Mouse (Mus musculus) liver, postnatal 0 days (tissue): ENCODE results near the gene Sdk2. TPM values are rescaled to one million over a fixed set of nuclear protein-coding genes. Genes with fewer than 3 reads are reported as not detected.

Source experiments
- ATAC-seq: fragments of 200-750 bp; cut with Nextera tagmentation; 2 replicates; pipeline ENCODE4 v1.8.0; 2017; ENCODE audit warnings: mild to moderate bottlenecking, moderate library complexity
- DNase-seq: peaks from one replicate; pipeline ENCODE4 v3.0.0-alpha.2; 2016
- H3K27ac ChIP-seq: fragments of 300-500 bp; sonication (generic); 2 replicates; pipeline ENCODE4 v1.5.1; 2014; ENCODE audit warnings: antibody characterized with exemption, moderate library complexity, mild to moderate bottlenecking, low read depth
- H3K27me3 ChIP-seq: fragments of 300-500 bp; sonication (generic); 2 replicates; pipeline ENCODE4 v1.6.1; 2014; ENCODE audit warnings: low read length, control low read depth, mixed read lengths; ENCODE audit not compliant: insufficient read depth
- H3K36me3 ChIP-seq: fragments of 300-500 bp; sonication (generic); replicated peaks from 2 replicates; pipeline ENCODE4 v1.6.1; 2014; ENCODE audit warnings: mild to moderate bottlenecking, control low read depth, low read length, moderate library complexity, mixed read lengths; ENCODE audit not compliant: insufficient read depth
- H3K4me1 ChIP-seq: fragments of 300-500 bp; sonication (generic); 2 replicates; pipeline ENCODE4 v1.6.1; 2014; ENCODE audit warnings: antibody characterized with exemption, mild to moderate bottlenecking, control low read depth; ENCODE audit not compliant: insufficient read depth
- H3K4me2 ChIP-seq: fragments of 300-500 bp; sonication (generic); 2 replicates; pipeline ENCODE4 v1.6.1; 2014; ENCODE audit warnings: low read depth, mild to moderate bottlenecking, low read length, moderate library complexity, mixed read lengths
- H3K4me3 ChIP-seq: fragments of 300-500 bp; sonication (generic); 2 replicates; pipeline ENCODE4 v1.5.1; 2014; ENCODE audit warnings: low read depth, low read length
- H3K9ac ChIP-seq: fragments of 300-500 bp; sonication (generic); replicated peaks from 2 replicates; pipeline ENCODE4 v1.6.1; 2014; ENCODE audit warnings: mild to moderate bottlenecking, moderate library complexity
- H3K9me3 ChIP-seq: fragments of 300-500 bp; sonication (generic); 2 replicates; pipeline ENCODE4 v1.6.1; 2016; ENCODE audit warnings: mild to moderate bottlenecking, control low read depth, low read length, mixed read lengths
- CTCF ChIP-seq: sonication (generic); IDR thresholded peaks from 2 replicates; pipeline ENCODE4 v1.5.1; 2016; ENCODE audit warnings: antibody characterized with exemption, low read depth
- EP300 ChIP-seq: IDR thresholded peaks from 2 replicates; pipeline ENCODE4 v1.6.1; 2016; ENCODE audit warnings: antibody characterized with exemption, low read depth, mild to moderate bottlenecking
- WGBS: fragments of 180-500 bp; shearing (Covaris S2); extraction: QIAGEN DNeasy Blood & Tissue Kit; methylation state at CpG from one replicate; pipeline ENCODE4 v1.1.7; 2014; ENCODE audit not compliant: insufficient replicate concordance; 5-methylcytosine and 5-hydroxymethylcytosine counted together
- polyA plus RNA-seq: library from polyadenylated mRNA; unstranded; fragments of >200 nt; fragmentation: Nextera tagmentation; extraction: Ambion mirVana; gene quantifications from 2 replicates; pipeline ENCODE4 v1.2.1, GENCODE M21; 2015

Gene Sdk2
- polyA plus RNA-seq, 1 experiment from 2014 or later: 0.15 TPM

DNA sequence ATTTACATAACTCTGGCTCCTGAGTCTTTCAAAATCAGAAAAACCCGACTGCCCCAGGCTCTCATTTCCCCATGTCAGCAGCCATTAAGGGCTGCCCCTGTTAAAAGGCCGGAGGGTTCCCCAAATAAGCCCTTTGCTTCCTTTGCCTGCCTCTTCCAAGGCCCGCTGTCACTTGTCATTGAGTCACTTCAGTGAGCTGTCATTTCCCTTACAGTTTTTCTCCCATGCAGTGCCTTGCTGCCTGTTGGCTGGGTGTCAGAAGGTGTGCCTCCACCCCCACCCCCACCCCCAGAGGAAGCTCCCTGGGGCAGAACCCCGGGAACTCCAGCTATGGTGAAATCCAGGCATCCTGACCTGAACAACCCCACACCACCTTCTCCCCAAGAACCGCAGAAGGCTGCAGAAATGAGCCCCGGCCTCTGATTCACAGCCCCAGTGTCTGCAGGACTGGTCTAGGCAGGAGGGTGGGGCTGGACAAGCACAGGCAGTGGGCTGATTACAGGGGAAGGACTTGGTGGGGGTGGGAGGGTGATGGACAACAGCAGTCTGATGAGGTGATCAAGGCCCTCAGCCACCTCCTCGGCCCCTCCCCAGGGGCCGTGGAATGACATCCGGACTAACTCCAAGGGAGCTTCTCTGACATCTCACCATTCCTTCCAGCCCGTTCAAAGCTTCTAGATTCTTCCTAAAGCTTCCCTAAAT, 300.4 kb downstream of the Sdk2 start:
- 37% methylated on average over 10 of the region's 10 CpGs for WGBS
- Histone ChIP-seq H3K9me3 (no peaks in the 10 kb centered on the region), H3K4me2 (no peak overlapping the region), H3K9ac (no peak overlapping the region), H3K27me3 (no peaks in the 10 kb centered on the region), H3K27ac (peak overlapping the region; percentile 46; the same call in 1 of the 2 replicates), H3K4me3 (no peak overlapping the region), H3K4me1 (peaks cover 22% of the 10 kb centered on the region), H3K36me3 (no peaks in the 10 kb centered on the region)
- DNase-seq: no peak
- no peak for TF ChIP-seq CTCF
- TF ChIP-seq EP300: no peak
- ATAC-seq: peak; percentile 27; the same call in 1 of the 2 replicates

DNA sequence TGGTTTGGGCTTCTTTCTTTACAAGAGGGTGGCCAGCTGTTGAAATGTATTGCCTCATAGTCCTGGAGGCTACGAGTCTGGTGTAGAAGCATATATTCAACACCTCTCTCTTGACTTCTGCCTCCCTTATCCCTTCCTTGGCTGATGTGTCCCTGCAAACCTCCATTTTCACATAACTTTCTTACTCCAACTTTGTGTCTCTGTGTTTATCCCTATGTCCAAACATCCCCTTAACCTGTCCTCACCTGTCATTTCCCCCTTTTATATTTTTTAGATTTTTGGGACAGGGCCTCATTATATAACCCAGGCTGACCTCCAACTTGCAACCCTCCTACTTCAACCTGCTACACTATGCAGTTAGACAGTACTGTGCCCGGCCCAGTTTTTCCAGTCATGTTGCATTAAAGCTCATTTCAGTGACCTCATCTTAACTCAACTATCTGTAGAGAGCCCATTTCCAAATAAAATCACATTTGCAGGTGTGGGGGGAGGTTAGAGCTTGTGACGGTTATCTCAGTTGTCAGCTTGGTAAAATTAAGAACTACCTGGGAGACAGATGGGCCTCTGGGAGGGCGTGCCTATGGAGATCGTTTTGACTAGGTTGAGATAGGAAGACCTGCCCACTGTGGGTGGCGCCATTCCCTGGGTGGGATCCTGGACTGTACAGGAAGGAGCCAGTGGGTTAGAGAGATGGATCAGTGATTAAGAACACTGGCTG, 302.6 kb downstream of the Sdk2 start:
- Histone ChIP-seq H3K9ac (no peak overlapping the region), H3K9me3 (no peaks in the 10 kb centered on the region), H3K27me3 (no peaks in the 10 kb centered on the region), H3K4me2 (no peak overlapping the region), H3K4me3 (no peak overlapping the region), H3K4me1 (peaks cover 22% of the 10 kb centered on the region), H3K36me3 (no peaks in the 10 kb centered on the region), H3K27ac (no peak overlapping the region)
- no peak for DNase-seq
- TF ChIP-seq CTCF (no peak), EP300 (no peak)
- ATAC-seq: no peak
- 67% methylated on average over 6 of the region's 6 CpGs for WGBS

DNA sequence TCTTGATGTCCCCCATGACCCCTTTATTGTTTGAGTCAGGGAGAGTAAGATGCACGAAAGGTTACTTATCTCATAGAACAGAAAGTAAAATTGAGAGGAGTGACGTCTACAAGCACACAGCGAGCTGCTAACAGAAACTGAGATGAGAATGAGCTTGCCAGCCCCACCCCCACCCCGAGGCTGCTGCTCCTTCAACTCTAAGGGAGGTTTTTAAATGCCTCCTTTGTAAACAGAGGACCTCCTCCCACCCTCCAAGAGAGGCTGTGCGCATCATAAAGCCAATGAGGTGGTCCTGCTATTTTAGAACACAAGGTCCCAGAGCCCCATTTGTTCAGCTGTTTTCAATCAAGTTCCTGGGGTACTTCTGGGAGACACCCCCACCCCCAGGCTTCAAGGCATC, 303.4 kb downstream of the Sdk2 start:
- TF ChIP-seq EP300: no peak
- no peak for TF ChIP-seq CTCF
- Histone ChIP-seq H3K9me3 (no peaks in the 10 kb centered on the region), H3K4me1 (peaks cover 22% of the 10 kb centered on the region), H3K4me2 (no peak overlapping the region), H3K27me3 (no peaks in the 10 kb centered on the region), H3K4me3 (no peak overlapping the region), H3K36me3 (no peaks in the 10 kb centered on the region), H3K9ac (no peak overlapping the region), H3K27ac (no peak overlapping the region)
- DNase-seq: no peak
- WGBS: 28% methylated on average over 5 of the region's 5 CpGs
- no peak for ATAC-seq

DNA sequence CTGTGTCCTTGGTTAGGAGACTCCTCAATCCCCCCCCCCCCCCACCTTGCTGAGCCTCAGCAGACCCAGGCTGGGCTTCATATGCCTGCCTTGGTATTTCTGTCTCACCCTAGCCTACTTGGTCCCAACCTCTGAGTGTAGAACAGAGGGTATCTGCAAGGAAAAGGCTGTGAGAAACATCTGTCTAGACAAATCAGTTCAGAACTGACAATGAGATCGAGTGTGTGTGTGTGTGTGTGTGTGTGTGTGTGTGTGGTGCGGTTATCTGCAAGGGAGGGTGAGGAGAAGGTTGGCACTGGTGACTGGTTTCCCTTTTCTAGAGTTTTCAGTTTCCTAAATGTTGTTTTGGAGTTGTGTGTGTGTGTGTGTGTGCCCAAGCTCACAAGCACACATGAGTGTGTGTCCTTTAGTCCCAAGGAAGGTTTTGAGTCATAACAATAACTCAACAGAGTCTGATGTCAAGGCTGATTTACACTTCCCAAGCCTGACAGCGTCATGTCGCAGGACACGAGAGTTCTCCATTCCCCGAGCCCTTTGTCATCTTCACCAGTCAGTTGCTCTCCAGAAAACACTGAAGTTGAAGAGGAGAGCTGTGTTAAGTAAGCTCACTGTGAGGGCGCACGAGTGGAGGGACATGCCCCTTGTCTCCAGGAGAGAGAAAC, 304.6 kb downstream of the Sdk2 start:
- no peak for DNase-seq
- Histone ChIP-seq H3K9ac (no peak overlapping the region), H3K9me3 (no peaks in the 10 kb centered on the region), H3K4me1 (peaks cover 22% of the 10 kb centered on the region), H3K27ac (no peak overlapping the region), H3K36me3 (no peaks in the 10 kb centered on the region), H3K27me3 (no peaks in the 10 kb centered on the region), H3K4me3 (no peak overlapping the region), H3K4me2 (no peak overlapping the region)
- ATAC-seq: no peak
- WGBS: 60% methylated on average over 8 of the region's 8 CpGs
- TF ChIP-seq CTCF (no peak), EP300 (no peak)

DNA sequence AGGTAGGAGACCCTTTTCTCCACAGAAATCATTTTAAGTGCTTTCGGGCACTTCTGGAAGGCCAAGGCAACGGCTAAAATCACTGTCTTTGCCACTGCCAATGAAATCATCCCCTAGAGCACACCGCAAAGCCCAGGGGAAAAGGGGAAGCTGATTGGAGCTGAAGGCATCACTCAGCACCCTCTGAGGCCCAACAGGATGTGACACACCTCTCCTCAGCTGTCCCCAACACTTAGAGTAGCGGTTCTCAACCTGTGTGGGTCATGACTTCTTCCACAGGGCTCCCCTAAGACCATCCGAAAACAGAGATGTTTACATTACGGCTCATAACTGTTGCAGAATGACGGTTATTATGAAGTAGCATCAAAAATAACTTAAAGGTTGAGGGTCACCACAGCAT, 305.2 kb downstream of the Sdk2 start:
- WGBS: 42% methylated on average over 7 of the region's 7 CpGs
- DNase-seq: peak; percentile 47
- H3K27me3 ChIP-seq: no peaks in the 10 kb centered on the region
- H3K36me3 ChIP-seq: no peaks in the 10 kb centered on the region
- no peak overlapping the region for H3K4me2 ChIP-seq
- TF ChIP-seq CTCF: no peak
- no peak for TF ChIP-seq EP300
- no peaks in the 10 kb centered on the region for H3K9me3 ChIP-seq
- no peak; the same call in 1 of the 2 replicates for ATAC-seq
- H3K27ac ChIP-seq: no peak overlapping the region
- H3K4me3 ChIP-seq: no peak overlapping the region
- no peak overlapping the region for H3K9ac ChIP-seq
- peaks cover 19% of the 10 kb centered on the region for H3K4me1 ChIP-seq

DNA sequence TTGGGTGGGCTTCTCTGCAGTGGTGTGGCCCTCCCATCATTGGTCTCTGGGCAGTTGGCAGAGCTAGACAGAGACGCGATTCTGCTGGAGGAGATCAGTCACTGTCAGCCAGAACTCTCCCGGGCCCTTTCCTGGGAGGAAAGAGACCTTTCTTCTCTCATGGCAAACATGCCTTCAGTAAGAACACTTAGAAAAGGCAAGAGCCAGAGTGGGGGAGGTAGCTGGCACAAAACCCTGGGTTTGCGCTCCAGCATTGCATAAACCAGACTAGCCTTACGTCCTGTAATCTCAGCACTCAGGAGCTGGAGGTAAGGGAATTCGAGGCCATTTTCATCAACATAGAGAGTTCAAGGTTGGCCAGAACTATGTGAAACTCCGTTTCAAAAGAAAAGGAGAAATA, 306.4 kb downstream of the Sdk2 start:
- Histone ChIP-seq H3K4me2 (no peak overlapping the region), H3K4me1 (peaks cover 8% of the 10 kb centered on the region), H3K27ac (no peak overlapping the region), H3K27me3 (no peaks in the 10 kb centered on the region), H3K9ac (no peak overlapping the region), H3K36me3 (no peaks in the 10 kb centered on the region), H3K9me3 (no peaks in the 10 kb centered on the region), H3K4me3 (no peak overlapping the region)
- WGBS: 64% methylated on average over 7 of the region's 7 CpGs
- no peak for DNase-seq
- TF ChIP-seq EP300 (no peak), CTCF (no peak)
- ATAC-seq: no peak
